Mouse (Mus musculus) liver, adult 2 months (tissue): ENCODE results near the gene Dpf3. TPM values are rescaled to one million over a fixed set of nuclear protein-coding genes. Genes with fewer than 3 reads are reported as not detected.

Experiments
- DNase-seq: peaks from one replicate; pipeline ENCODE4 v3.0.0-alpha.2; 2011; ENCODE audit warnings: low read depth, low spot score; ENCODE audit errors: extremely low read depth
- H3K27ac ChIP-seq: fragments of 200-500 bp; replicated peaks from 2 replicates; pipeline ENCODE4 v1.5.1; 2012; ENCODE audit warnings: low read depth, mild to moderate bottlenecking, control low read depth, inconsistent platforms, low read length; ENCODE audit not compliant: insufficient read depth
- H3K27me3 ChIP-seq: fragments of 200-500 bp; 2 replicates; pipeline ENCODE4 v1.6.1; 2012; ENCODE audit warnings: mild to moderate bottlenecking, moderate library complexity, low read length, inconsistent platforms; ENCODE audit not compliant: control insufficient read depth, insufficient read depth
- H3K36me3 ChIP-seq: fragments of 200-500 bp; 2 replicates; pipeline ENCODE4 v1.6.1; 2012; ENCODE audit warnings: low read length, inconsistent platforms; ENCODE audit not compliant: control insufficient read depth, insufficient read depth
- H3K4me1 ChIP-seq: fragments of 200-500 bp; 2 replicates; pipeline ENCODE4 v1.6.1; 2011; ENCODE audit warnings: low read length; ENCODE audit not compliant: control insufficient read depth, insufficient read depth
- H3K4me3 ChIP-seq: fragments of 200-500 bp; 2 replicates; pipeline ENCODE4 v1.5.1; 2011; ENCODE audit warnings: low read depth, mild to moderate bottlenecking, control low read depth, low read length, moderate library complexity; ENCODE audit not compliant: insufficient read depth
- H3K79me2 ChIP-seq: fragments of 200-500 bp; 2 replicates; pipeline ENCODE4 v1.6.1; 2012; ENCODE audit warnings: inconsistent platforms, mild to moderate bottlenecking, low read length, moderate library complexity; ENCODE audit not compliant: control insufficient read depth, insufficient read depth
- H3K9ac ChIP-seq: fragments of 200-500 bp; 2 replicates; pipeline ENCODE4 v1.6.1; 2012; ENCODE audit warnings: low read depth, mild to moderate bottlenecking, control low read depth, inconsistent platforms, low read length
- CTCF ChIP-seq: fragments of 200-500 bp; IDR thresholded peaks from 2 replicates; pipeline ENCODE4 v1.5.1; 2011; ENCODE audit warnings: low read depth, low read length, control low read depth
- POLR2A ChIP-seq: fragments of 200-500 bp; IDR thresholded peaks from 2 replicates; pipeline ENCODE4 v1.6.1; 2011; ENCODE audit warnings: low read length, control low read depth; ENCODE audit not compliant: insufficient read depth; ENCODE audit errors: extremely low read depth
- WGBS: fragments of 180-500 bp; shearing (Covaris S2); methylation state at CpG from one replicate; pipeline ENCODE4 v1.1.7; 2018; 5-methylcytosine and 5-hydroxymethylcytosine counted together
- polyA plus RNA-seq: library from polyadenylated mRNA; depleted of rRNA; stranded (reverse); fragments of >200 nt; gene quantifications from 2 replicates; pipeline ENCODE4 v1.2.3, GENCODE M21; 2012
- total RNA-seq: library from RNA; depleted of rRNA; stranded (reverse); fragments of >200 nt; gene quantifications from 2 replicates; pipeline ENCODE4 v1.2.3, GENCODE M21; 2014

Dpf3 gene
- total and polyA plus RNA-seq, 2 experiments: 1.6 to 2.4 TPM

- no peak for DNase-seq
- no peak for TF ChIP-seq POLR2A
- Histone ChIP-seq H3K4me1 (no peaks in the 10 kb centered on the region), H3K27ac (no peak overlapping the region), H3K9ac (no peak overlapping the region), H3K27me3 (no peaks in the 10 kb centered on the region), H3K79me2 (no peaks in the 10 kb centered on the region), H3K36me3 (no peaks in the 10 kb centered on the region), H3K4me3 (no peak overlapping the region)
- WGBS: 66% methylated on average over 8 of the region's 8 CpGs
These were observed 33.6 kb upstream of the Dpf3 start for GRCm38 (mm10) chr12:83521083-83521482.

DNA sequence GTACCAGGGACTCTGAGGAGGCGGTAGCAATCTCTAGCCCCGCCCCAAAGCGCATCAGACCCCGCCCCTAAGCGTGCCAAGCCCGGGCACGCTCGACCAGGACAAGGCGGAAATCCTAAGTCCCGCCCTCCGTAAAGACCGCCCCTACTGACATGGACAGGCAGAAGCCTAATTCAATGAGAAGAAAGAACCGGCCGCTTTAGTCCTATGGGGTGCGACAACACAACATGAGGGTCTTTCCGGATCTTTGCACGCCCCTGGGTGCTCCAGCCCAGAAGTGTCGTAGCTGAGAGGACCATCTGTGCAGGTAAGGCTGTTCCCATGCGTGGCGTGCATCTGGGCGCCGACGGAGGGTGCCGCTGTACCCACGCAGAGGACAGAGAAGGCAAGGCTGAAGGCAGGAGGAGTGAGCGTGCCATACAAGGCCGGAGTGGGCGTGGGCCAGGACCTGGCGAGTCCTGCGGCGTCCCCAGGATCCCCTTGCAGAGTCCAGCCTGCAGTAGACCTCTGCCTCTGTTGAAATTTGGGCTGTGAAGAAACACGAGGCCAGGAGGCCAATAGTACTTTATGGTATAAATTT lies 32.9 kb upstream of the Dpf3 start, which contains the start of gene Dcaf4:
TSS of gene Dcaf4 (plus strand) at position 156 of the 580 bp plus-strand sequence.
- 0% methylated on average over 32 of the region's 32 CpGs for WGBS
- DNase-seq: peak; percentile 82
- Histone ChIP-seq H3K79me2 (no peaks in the 10 kb centered on the region), H3K4me1 (no peaks in the 10 kb centered on the region), H3K27me3 (no peaks in the 10 kb centered on the region), H3K9ac (peak within 1 kb of the TSS; percentile 73), H3K4me3 (peak within 1 kb of the TSS; percentile 77), H3K27ac (no peak within 1 kb of the TSS), H3K36me3 (no peaks in the 10 kb centered on the region)
- TF ChIP-seq POLR2A (no peak), CTCF (peak; percentile 43; the same call in 1 of the 2 replicates)

GRCm38 (mm10) chr12:83517580-83517979 lies 30.1 kb upstream of the Dpf3 start:
- WGBS: 82% methylated on average over 3 of the region's 3 CpGs
- no peak for TF ChIP-seq CTCF
- TF ChIP-seq POLR2A: no peak
- Histone ChIP-seq H3K27ac (no peak overlapping the region), H3K4me1 (no peaks in the 10 kb centered on the region), H3K4me3 (no peak overlapping the region), H3K79me2 (no peaks in the 10 kb centered on the region), H3K27me3 (0 out of 2 replicates have a peak, but pooled peaks cover 2% of the 10 kb centered on the region), H3K9ac (no peak overlapping the region), H3K36me3 (no peaks in the 10 kb centered on the region)
- no peak for DNase-seq

DNA sequence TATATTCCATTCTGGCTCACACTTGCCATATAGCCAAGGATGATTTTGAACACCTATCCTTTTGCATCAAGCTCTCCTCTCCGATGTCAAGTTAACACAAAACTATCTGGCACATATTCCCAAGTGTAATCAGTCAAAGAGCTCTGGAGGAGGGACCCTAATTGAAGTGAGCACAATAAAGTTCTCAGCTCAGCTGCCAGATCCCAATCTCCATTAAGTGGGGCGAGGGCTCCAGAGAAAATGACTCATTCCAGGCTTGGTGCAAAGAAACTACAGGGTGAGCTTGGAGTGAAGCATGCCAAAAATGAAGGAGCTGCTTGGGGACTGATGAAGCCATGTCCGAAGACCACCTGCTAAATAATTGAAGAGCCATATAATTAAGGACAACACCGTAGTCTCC lies 26.7 kb upstream of the Dpf3 start:
- Histone ChIP-seq H3K27me3 (0 out of 2 replicates have a peak, but pooled peaks cover 2% of the 10 kb centered on the region), H3K79me2 (no peaks in the 10 kb centered on the region), H3K36me3 (no peaks in the 10 kb centered on the region), H3K9ac (no peak overlapping the region), H3K4me1 (no peaks in the 10 kb centered on the region), H3K4me3 (no peak overlapping the region), H3K27ac (no peak overlapping the region)
- WGBS: 87% methylated on average over 4 of the region's 4 CpGs
- DNase-seq: no peak
- TF ChIP-seq CTCF (no peak), POLR2A (no peak)

- Histone ChIP-seq H3K79me2 (no peaks in the 10 kb centered on the region), H3K36me3 (no peaks in the 10 kb centered on the region), H3K9ac (no peak overlapping the region), H3K27ac (no peak overlapping the region), H3K27me3 (0 out of 2 replicates have a peak, but pooled peaks cover 2% of the 10 kb centered on the region), H3K4me1 (no peaks in the 10 kb centered on the region), H3K4me3 (no peak overlapping the region)
- 56% methylated on average over 5 of the region's 5 CpGs for WGBS
- TF ChIP-seq POLR2A (no peak), CTCF (no peak)
- DNase-seq: no peak
These were observed 25.7 kb upstream of the Dpf3 start for GRCm38 (mm10) chr12:83513185-83513584.

- no peak for TF ChIP-seq POLR2A
- no peak for TF ChIP-seq CTCF
- WGBS: 54% methylated on average over 4 of the region's 4 CpGs
- H3K9ac ChIP-seq: no peak overlapping the region
- no peaks in the 10 kb centered on the region for H3K79me2 ChIP-seq
- 0 out of 2 replicates have a peak, but pooled peaks cover 2% of the 10 kb centered on the region for H3K27me3 ChIP-seq
- no peaks in the 10 kb centered on the region for H3K4me1 ChIP-seq
- H3K27ac ChIP-seq: no peak overlapping the region
- no peaks in the 10 kb centered on the region for H3K36me3 ChIP-seq
- no peak overlapping the region for H3K4me3 ChIP-seq
- DNase-seq: no peak
These were observed 25.3 kb upstream of the Dpf3 start for GRCm38 (mm10) chr12:83512783-83513182.
